In genomic region chr10:19352878-19353301, GRCm38 (mm10) we compare ENCODE assay signal across 11 mouse cellular contexts. TPM values are rescaled to one million over a fixed set of nuclear protein-coding genes. Genes with fewer than 3 reads are reported as not detected.
DNase-seq lines count a peak whose midpoint lies in the region; ATAC-seq and TF ChIP-seq lines count a peak whose summit lies in the region.
"Had no signal": no experiment of that assay in that cellular context is flagged by ENCODE, and none has a peak within 500 bp of the region (broad histone marks: within the 10 kb centered on the region; RNA-seq: fewer than 3 reads in every experiment).

No protein-coding gene starts in this region.

- no peak overlapping the region for H3K9ac ChIP-seq in heart, postnatal 0 days (replicated peaks; ENCODE audit: low read depth, low read length)
- no peak overlapping the region for H3K9ac ChIP-seq in hindbrain, embryonic 15.5 days
- H3K9ac ChIP-seq in neural tube, embryonic 11.5 days (ENCODE audit: low read length) = peak overlapping the region; percentile 29; the same call in 1 of the 2 replicates

- no peak overlapping the region for H3K27ac ChIP-seq in heart, postnatal 0 days (ENCODE audit: low read depth)
- H3K27ac ChIP-seq in hindbrain, embryonic 15.5 days (replicated peaks) = no peak overlapping the region
- no peak overlapping the region for H3K27ac ChIP-seq in neural tube, embryonic 11.5 days (ENCODE audit: low read depth, low read length)

- TF ChIP-seq CTCF in heart, postnatal 0 days (IDR thresholded peaks at IDR 0.05; ENCODE audit: low read depth) = no peak

- H3K4me2 ChIP-seq in heart, postnatal 0 days (ENCODE audit: low read depth, low read length) = no peak overlapping the region
- peak overlapping the region; percentile 9; the same call in 1 of the 2 replicates for H3K4me2 ChIP-seq in hindbrain, embryonic 15.5 days
- H3K4me2 ChIP-seq in neural tube, embryonic 11.5 days (ENCODE audit: low read depth) = peak overlapping the region; percentile 28

- H3K4me1 ChIP-seq in heart, postnatal 0 days (ENCODE audit: control insufficient read depth, insufficient read depth) = peaks cover 5% of the 10 kb centered on the region; the same call in 1 of the 2 replicates
- H3K4me1 ChIP-seq in hindbrain, embryonic 15.5 days (replicated peaks) = peaks cover 12% of the 10 kb centered on the region
- no peaks in the 10 kb centered on the region for H3K4me1 ChIP-seq in neural tube, embryonic 11.5 days (ENCODE audit: control insufficient read depth, insufficient read depth, low read length)

- DNase-seq in heart, postnatal 0 days (ENCODE audit: low spot score) = no peak
- DNase-seq in heart, postnatal 14 days = no peak
- DNase-seq in ZHBTc4 (ENCODE audit: low read depth, low spot score) = peak; percentile 74
- DNase-seq in neural tube, embryonic 11.5 days (ENCODE audit: low spot score) = peak; percentile 51
- no peak for DNase-seq in kidney, postnatal 4 days
- DNase-seq in kidney, adult 8-10 months = no peak
- no peak for DNase-seq in gastrocnemius, postnatal 4 days (ENCODE audit: low spot score in 2 of 2)
- DNase-seq: kidney, adult 2 months; liver had no signal

- intact Hi-C loops in heart, postnatal 14 days (cut with DNase I) = no loop called here

- no peak for ATAC-seq in heart, postnatal 0 days (ENCODE audit: insufficient read depth, low read depth)
- ATAC-seq in hindbrain, embryonic 15.5 days (ENCODE audit: low FRiP score, low read depth) = no peak
- ATAC-seq in neural tube, embryonic 11.5 days (ENCODE audit: insufficient read depth, low FRiP score, low TSS enrichment) = peak; percentile 28; the same call in 1 of the 2 replicates

- peaks cover 81% of the 10 kb centered on the region for H3K27me3 ChIP-seq in heart, postnatal 0 days (ENCODE audit: control insufficient read depth, insufficient read depth, low read length)
- H3K27me3 ChIP-seq in hindbrain, embryonic 15.5 days = peaks cover 78% of the 10 kb centered on the region
- H3K27me3 ChIP-seq in neural tube, embryonic 11.5 days (ENCODE audit: control insufficient read depth, insufficient read depth, low read length) = peaks cover 62% of the 10 kb centered on the region

- WGBS in heart, postnatal 0 days = 2% methylated on average over 16 of the region's 16 CpGs
- 1% methylated on average over 16 of the region's 16 CpGs for WGBS in hindbrain, embryonic 15.5 days
- 0% methylated on average over 16 of the region's 16 CpGs for WGBS in neural tube, embryonic 11.5 days

- no peak for TF ChIP-seq EP300 in heart, postnatal 0 days (IDR thresholded peaks at IDR 0.05; ENCODE audit: low read depth)

- H3K4me3 ChIP-seq in heart, postnatal 0 days (ENCODE audit: low read depth, low read length) = peak overlapping the region; percentile 15
- no peak overlapping the region; the same call in 1 of the 2 replicates for H3K4me3 ChIP-seq in hindbrain, embryonic 15.5 days
- H3K4me3 ChIP-seq in neural tube, embryonic 11.5 days (ENCODE audit: low read depth, low read length) = peak overlapping the region; percentile 9
- H3K4me3 ChIP-seq: myocyte had no signal

- no peaks in the 10 kb centered on the region for H3K9me3 ChIP-seq in heart, postnatal 0 days (replicated peaks; ENCODE audit: control insufficient read depth, low read length)
- no peaks in the 10 kb centered on the region for H3K9me3 ChIP-seq in hindbrain, embryonic 15.5 days
- H3K9me3 ChIP-seq in neural tube, embryonic 11.5 days (ENCODE audit: control insufficient read depth, low read length) = no peaks in the 10 kb centered on the region

- no peaks in the 10 kb centered on the region for H3K36me3 ChIP-seq in heart, postnatal 0 days (replicated peaks; ENCODE audit: control insufficient read depth, insufficient read depth, low read length)
- no peaks in the 10 kb centered on the region for H3K36me3 ChIP-seq in hindbrain, embryonic 15.5 days
- no peaks in the 10 kb centered on the region for H3K36me3 ChIP-seq in neural tube, embryonic 11.5 days (ENCODE audit: control insufficient read depth, insufficient read depth, low read length)

RNA-seq across cellular contexts. Expression of gene Olig3, which starts 3.4 kb away (rescaled TPM):
- not detected in 2 replicates for total RNA-seq in heart, postnatal 0 days (2014; rRNA removed; ENCODE audit: low replicate concordance)
- not detected in 2 replicates for polyA plus RNA-seq in heart, postnatal 0 days (2015; fragmentation: Nextera tagmentation; extraction: Ambion mirVana)
- under 1 TPM in 1 of 2 experiments, not detected in 1; 0.10 TPM for total RNA-seq in heart, postnatal 14 days (2021)
- 11.3 and 11.6 TPM in 2 replicates for polyA plus RNA-seq in hindbrain, embryonic 15.5 days (2015; fragmentation: Nextera tagmentation; extraction: Ambion mirVana)
- polyA plus RNA-seq in neural tube, embryonic 11.5 days (2014; fragmentation: Nextera tagmentation; extraction: Ambion mirVana) = 36.6 and 38.9 TPM in 2 replicates
- total RNA-seq in gastrocnemius, postnatal 4 days (2021) = not detected
- polyA plus RNA-seq: kidney, adult 2 months; myocyte had no signal

Comparison
In these comparisons a context has a peak if more than half of its experiments do, and no peak if none do; other contexts are left out.
1. DNase-seq: peak in ZHBTc4 (single experiment) and neural tube, embryonic 11.5 days (single experiment); none in heart, postnatal 0 days (single experiment), heart, postnatal 14 days (0 of 2), kidney, postnatal 4 days (0 of 2), kidney, adult 8-10 months (0 of 2) and gastrocnemius, postnatal 4 days (0 of 2).